Mouse (Mus musculus) kidney, postnatal 14 days (tissue): Measurements from ENCODE around the gene Taf4.
A peak's percentile ranks its signal among the peaks of the same experiment; 100 is the strongest.

Experiments used
- DNase-seq: peaks from one replicate; pipeline ENCODE4 v3.0.0; 2022; ENCODE audit warnings: mixed read lengths

The Taf4 gene

GRCm38 (mm10) chr2:179931741-179932140 is 44.7 kb downstream of the Taf4 start:
- DNase-seq, result no peak

- DNase-seq, result peak; percentile 71
Observed at GRCm38 (mm10) chr2:179929166-179929565, 47.3 kb downstream of the Taf4 start.

DNA sequence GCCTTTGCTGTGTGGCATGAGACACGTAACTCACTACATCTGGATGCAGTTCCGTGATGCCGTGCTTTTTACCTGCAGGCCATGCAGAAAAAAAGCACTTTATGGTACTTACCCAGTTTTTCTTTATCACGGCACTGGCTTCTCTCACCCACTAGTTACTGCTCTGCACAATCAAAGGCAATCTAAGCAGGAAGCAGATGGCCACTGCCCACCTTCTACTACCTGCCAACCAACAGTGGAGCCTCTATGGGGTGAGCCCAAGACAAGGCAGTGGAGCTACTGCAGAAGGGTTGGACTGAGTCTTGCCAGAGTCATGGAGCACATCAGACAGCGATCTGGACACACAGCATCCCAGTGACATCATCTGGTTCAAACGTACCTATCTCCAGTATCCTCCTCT is 52.4 kb downstream of the Taf4 start:
- DNase-seq, result no peak

DNA sequence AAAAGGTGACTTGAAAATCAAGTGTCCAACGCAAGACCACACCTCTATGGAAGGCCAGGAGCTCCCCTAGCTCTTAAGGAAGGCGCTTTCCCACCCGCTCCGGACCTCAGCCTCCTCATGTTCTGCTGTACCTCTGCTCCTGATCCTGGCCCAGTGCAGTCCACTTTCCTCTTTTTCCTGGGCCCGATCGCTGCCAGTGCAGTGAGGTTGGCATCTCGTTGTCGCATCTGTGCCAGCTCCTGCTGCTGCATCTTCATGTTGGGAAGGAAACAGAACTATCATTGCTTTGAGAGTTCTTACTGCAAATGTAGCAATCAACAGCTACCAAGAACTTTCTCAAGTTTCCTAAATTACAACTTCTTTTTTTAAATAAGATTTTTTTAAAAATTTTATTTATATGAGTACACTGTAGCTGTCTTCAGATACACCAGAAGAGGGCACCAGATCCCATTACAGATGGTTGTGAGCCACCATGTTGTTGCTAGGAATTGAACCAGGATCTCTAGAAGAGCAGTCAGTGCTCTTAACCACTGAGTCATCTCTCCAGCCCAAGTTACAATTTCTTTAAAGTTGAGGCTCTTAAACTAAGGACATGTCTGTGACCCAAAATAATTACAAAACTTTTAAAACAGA is 55.3 kb downstream of the Taf4 start:
- DNase-seq, result no peak

- no peak for DNase-seq
Observed at GRCm38 (mm10) chr2:179920042-179920441, 56.4 kb downstream of the Taf4 start.

- DNase-seq, result peak; percentile 82
Observed at GRCm38 (mm10) chr2:179916877-179917673, 59.4 kb downstream of the Taf4 start.

DNA sequence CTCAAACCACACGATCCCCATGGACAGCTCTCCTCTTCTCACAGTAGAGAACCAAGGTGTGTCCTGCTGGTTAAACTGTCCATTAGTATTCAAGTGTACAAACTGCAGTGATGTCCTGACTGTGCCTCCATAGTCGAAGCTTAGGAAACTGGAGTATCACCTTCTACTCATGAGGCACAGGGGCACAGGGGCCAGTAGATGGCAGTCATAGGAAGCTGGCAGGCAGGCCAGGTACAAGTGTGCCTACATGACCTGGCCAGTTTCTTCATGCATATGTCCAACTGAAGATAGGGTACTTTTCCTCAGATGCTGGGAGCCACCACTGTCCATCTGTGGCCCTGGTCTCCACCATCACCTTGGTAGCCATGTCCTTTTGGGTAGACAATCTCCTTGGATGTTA is 62.2 kb downstream of the Taf4 start:
- no peak for DNase-seq

GRCm38 (mm10) chr2:179913349-179913748 is 63.1 kb downstream of the Taf4 start:
- no peak for DNase-seq

DNA sequence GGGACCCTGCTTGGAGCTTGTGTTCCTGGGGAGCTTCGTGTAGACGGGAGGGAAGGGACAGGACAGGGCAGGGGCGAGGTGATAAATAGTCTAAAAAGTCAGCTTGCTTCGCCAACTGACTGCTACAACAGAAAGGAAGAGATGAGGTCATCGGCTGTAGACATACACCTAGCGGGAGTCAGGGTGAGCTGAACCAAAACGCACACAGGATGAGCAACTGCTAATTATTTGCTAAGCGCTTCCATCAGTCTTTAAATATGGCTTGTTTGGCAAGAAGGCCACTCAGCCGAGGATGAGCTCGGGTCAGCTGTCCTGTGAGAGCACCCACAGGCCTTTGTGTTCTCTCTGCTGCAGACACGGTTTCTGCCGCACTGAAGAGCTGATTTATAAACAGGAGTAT is 63.5 kb downstream of the Taf4 start:
- no peak for DNase-seq

DNA sequence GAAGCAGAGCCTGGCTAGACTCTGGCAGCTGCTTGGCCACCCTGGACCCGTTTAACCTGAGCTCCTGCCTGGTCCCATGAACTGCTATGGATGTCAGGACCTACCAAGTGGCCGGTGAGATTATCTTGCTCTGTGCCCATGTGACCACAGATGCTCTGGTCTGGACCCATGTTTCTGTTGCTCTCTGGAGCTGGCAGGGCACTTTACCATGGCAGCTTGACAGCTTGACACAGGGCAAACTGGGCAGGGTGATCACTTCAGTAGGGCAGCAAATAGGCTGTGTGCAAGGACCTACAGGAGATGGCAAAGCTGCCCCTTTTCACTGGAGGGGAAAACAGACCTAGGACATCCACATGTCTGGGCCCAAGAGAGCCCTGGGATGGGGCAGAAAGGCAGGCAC is 79.5 kb downstream of the Taf4 start:
- DNase-seq, result no peak

DNA sequence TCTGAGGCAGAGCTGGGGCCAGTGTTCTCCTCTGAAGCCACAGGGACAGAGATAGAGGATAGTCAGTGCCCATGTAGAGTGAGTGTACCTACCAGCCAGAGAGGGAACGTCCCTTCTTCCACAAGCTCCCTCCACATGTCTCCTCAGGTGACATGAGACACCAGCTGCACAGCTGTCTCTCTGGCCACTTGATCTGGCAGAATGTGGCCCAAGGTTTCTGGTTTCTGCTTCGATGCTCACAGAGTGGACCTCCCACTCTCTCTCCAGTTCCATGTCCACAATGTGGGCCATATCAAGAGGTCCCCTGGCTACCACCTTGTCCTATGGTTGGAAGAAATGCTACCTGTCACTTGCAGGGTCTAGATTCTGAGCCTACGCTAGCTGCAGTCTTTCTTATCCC is 85.4 kb downstream of the Taf4 start:
- no peak for DNase-seq

DNA sequence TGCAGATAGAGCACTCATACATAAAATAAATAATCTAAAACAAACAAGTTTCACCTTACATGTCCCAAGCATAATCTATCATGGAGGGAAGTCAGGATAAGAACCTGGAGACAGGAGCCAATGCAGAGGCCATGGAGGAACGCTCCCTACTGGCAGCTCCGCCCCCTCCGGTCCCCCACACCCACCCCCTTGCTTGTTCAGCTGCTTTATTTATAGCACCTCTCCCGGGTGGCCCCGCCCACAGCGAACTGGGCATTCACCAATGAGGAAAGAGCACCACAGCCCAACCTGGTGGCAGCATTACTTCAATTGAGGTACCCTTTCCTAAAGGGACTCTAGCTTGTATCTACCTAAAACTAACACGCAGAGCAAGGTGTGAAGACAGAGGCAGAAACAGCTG is 91.9 kb downstream of the Taf4 start:
- no peak for DNase-seq

DNA sequence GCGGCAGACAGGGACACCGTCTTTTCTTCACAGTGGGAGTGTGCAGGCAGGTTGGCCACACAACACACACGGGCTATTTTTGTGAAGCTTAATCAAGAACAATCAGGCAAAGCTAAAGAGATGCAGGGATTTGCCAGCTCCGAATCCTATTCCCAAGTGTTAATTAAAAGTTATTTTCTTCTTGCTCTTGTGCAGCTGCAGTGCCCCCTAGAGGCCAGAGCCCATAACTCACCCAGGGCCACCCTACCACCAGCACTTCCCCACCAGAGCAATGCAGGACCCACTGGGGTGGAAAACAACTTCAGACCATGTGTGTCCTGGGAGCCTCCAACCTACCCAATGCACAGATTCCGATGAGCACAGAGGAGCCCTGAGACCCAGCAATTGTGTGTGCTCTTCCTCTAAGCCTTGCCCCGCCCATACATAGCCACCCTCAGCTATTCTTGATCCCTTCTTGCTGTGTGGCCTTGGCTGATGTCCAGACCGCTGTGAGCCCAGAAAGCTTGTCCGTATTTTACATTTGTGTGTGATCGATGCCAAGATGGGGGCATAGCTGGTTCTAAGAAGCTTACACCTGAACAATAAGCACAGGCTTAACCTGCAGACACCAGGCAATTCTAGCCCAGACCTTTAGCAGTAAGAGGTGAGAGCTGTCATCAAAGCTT is 98.8 kb downstream of the Taf4 start:
- peak; percentile 15 for DNase-seq

DNA sequence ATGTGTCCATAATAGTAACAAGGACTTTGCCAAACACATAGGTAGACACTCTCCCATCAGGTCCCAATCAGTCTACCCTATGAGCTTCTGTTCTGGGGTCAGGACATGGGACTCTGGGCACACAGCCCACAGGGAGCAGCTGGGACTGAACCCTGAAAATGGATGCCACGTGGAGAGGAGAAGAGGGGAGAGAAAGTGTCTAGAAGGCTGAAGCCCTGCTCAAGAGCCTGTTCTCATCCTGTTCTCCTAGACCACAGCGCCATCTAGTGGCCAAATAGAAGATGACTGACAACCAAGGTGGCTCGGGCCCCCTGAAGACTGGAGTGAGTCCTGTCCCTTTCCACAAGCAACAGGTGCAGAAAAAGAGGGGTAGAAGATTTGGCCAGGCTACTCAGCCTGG is 101.3 kb downstream of the Taf4 start:
- peak; percentile 67 for DNase-seq

GRCm38 (mm10) chr2:179873315-179873714 is 103.1 kb downstream of the Taf4 start:
- peak; percentile 54 for DNase-seq

DNA sequence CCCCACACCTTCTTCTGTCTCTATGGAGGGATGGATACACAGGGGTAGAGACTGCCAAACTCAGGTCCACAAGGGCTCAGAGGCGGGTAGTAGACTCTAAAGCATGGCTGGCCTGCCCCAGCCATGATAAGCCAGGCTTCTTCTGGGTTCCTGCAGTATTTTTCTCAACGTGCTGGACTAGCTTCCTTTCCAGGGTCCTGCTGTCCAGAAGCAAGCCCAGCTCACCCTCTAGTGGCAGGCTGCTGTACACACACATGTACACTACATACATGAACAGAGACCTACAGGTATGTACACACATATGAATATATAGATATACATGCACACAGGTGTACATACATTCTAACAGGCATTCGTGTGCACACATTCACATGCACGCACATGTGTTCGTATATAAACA is 103.7 kb downstream of the Taf4 start:
- DNase-seq, result peak; percentile 39

DNA sequence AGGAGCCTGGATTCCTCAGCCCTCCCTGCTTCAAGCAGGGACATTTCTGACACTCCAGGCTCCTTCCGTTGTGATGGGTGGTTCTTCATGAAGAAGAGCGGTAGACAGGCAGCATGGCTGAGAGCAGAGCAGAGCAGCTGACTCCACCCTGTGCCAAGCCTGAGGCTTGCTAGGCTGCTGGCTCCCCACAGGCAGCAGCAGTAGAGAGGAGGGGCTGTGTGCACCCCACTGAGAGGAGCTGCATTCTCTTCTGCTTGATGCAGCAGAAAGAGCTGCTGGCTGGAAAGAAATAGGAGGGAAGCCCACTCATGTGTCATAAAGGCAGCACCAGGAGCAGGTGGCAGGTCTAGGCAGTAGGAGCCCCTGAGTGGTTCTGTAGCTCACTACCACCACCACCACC is 106.6 kb downstream of the Taf4 start:
- no peak for DNase-seq

DNA sequence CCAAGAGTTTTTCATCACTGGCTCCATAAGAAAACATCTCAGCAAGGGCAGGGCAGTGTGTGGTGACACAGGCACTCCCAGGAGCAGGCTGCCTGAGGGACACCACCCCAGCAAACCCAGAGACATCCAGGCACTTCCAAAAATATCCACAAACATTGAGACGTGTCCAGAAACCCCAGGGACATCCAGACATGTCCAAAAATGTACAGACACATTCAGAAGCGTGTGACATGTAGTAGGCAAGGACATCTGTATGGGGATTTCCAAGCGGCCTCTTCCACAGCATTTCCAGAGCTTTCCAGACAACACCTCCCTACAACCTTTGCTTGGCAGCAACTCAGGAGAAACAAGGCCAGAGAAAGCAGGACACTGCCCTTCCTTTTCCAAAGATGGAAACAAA is 108.8 kb downstream of the Taf4 start:
- no peak for DNase-seq

DNA sequence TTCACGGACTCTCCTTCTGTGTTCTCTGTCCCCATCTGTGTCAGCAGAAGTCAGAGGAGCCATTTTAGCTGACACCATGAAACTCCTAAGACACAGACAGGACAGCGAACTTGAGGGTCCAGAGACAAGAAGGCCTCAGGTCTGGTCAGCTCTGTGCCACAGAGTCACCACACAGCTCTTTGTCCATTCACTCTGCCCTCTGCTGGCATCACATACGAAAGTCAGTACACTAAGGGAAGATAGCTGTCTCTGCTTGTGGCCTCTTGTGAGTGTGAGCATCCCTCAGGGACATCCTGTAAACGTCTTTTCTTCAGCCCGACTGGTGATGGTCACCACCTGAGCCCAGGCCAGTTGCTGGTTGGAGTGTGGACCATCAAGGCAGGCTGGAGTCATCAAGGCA is 111.3 kb downstream of the Taf4 start:
- DNase-seq, result no peak

GRCm38 (mm10) chr2:179863266-179863665 is 113.2 kb downstream of the Taf4 start:
- no peak for DNase-seq

GRCm38 (mm10) chr2:179862676-179863075 is 113.8 kb downstream of the Taf4 start:
- DNase-seq, result no peak
